ENCODE assay signal across 18 mouse cellular contexts in genomic region chr12:52445731-52446130, GRCm38 (mm10). TPM values are rescaled to one million over a fixed set of nuclear protein-coding genes. Genes with fewer than 3 reads are reported as not detected.
DNase-seq lines count a peak whose midpoint lies in the region; ATAC-seq and TF ChIP-seq lines count a peak whose summit lies in the region.
"Had no signal": no experiment of that assay in that cellular context is flagged by ENCODE, and none has a peak within 500 bp of the region (broad histone marks: within the 10 kb centered on the region; RNA-seq: fewer than 3 reads in every experiment).

No protein-coding gene starts in this region.

- TF ChIP-seq CTCF in liver, postnatal 0 days (IDR thresholded peaks at IDR 0.05; ENCODE audit: low read depth): no peak
- no peak for TF ChIP-seq CTCF in forebrain, postnatal 0 days (IDR thresholded peaks at IDR 0.05; ENCODE audit: low read depth)

- no peak overlapping the region for H3K9ac ChIP-seq in lung, embryonic 15.5 days
- peak overlapping the region; percentile 44; the same call in 1 of the 2 replicates for H3K9ac ChIP-seq in liver, postnatal 0 days (replicated peaks)
- no peak overlapping the region for H3K9ac ChIP-seq in forebrain, embryonic 16.5 days (replicated peaks; ENCODE audit: low read depth, low read length)
- no peak overlapping the region for H3K9ac ChIP-seq in forebrain, postnatal 0 days
- H3K9ac ChIP-seq in heart, embryonic 12.5 days: no peak overlapping the region
- H3K9ac ChIP-seq: embryonic facial prominence, embryonic 12.5 days; hindbrain, embryonic 12.5 days had no signal

- peak; percentile 34 for DNase-seq in kidney, adult 11 months
- DNase-seq in kidney, postnatal 10 days: no peak
- DNase-seq in lung, postnatal 36 days: no peak
- no peak for DNase-seq in liver, postnatal 0 days
- DNase-seq in forebrain, postnatal 0 days: no peak
- DNase-seq: cerebellum, adult 8-10 months; gastrocnemius, postnatal 10 days; layer of hippocampus, postnatal 36 days; left cerebral cortex, postnatal 4 days; lung, adult 2 months; right cerebral cortex, adult 18-20 months; spleen, adult 18-20 months had no signal

- no peak overlapping the region for H3K4me3 ChIP-seq in lung, embryonic 15.5 days
- H3K4me3 ChIP-seq in liver, postnatal 0 days (ENCODE audit: low read depth, low read length): no peak overlapping the region
- H3K4me3 ChIP-seq in forebrain, embryonic 16.5 days (replicated peaks; ENCODE audit: low read length): no peak overlapping the region
- no peak overlapping the region for H3K4me3 ChIP-seq in forebrain, postnatal 0 days (ENCODE audit: low read depth, low read length)
- H3K4me3 ChIP-seq in heart, embryonic 12.5 days: no peak overlapping the region
- H3K4me3 ChIP-seq: embryonic facial prominence, embryonic 12.5 days; hindbrain, embryonic 12.5 days had no signal

- no peak for TF ChIP-seq EP300 in liver, postnatal 0 days (IDR thresholded peaks at IDR 0.05; ENCODE audit: low read depth)

- no peaks in the 10 kb centered on the region for H3K9me3 ChIP-seq in lung, embryonic 15.5 days
- no peaks in the 10 kb centered on the region for H3K9me3 ChIP-seq in liver, postnatal 0 days (ENCODE audit: low read length)
- H3K9me3 ChIP-seq in forebrain, embryonic 16.5 days (ENCODE audit: control insufficient read depth, low read length): no peaks in the 10 kb centered on the region
- no peaks in the 10 kb centered on the region for H3K9me3 ChIP-seq in forebrain, postnatal 0 days (ENCODE audit: low read length)
- no peaks in the 10 kb centered on the region for H3K9me3 ChIP-seq in heart, embryonic 12.5 days (replicated peaks)
- H3K9me3 ChIP-seq: embryonic facial prominence, embryonic 12.5 days; hindbrain, embryonic 12.5 days had no signal

- H3K36me3 ChIP-seq in lung, embryonic 15.5 days: no peaks in the 10 kb centered on the region
- H3K36me3 ChIP-seq in liver, postnatal 0 days (replicated peaks; ENCODE audit: insufficient read depth, low read length): no peaks in the 10 kb centered on the region
- no peaks in the 10 kb centered on the region for H3K36me3 ChIP-seq in forebrain, embryonic 16.5 days (ENCODE audit: control insufficient read depth, insufficient read depth)
- H3K36me3 ChIP-seq in forebrain, postnatal 0 days (ENCODE audit: insufficient read depth): no peaks in the 10 kb centered on the region
- H3K36me3 ChIP-seq in heart, embryonic 12.5 days: no peaks in the 10 kb centered on the region
- H3K36me3 ChIP-seq: embryonic facial prominence, embryonic 12.5 days; hindbrain, embryonic 12.5 days had no signal

- H3K27ac ChIP-seq in lung, embryonic 15.5 days: peak overlapping the region; percentile 48; the same call in 1 of the 2 replicates
- H3K27ac ChIP-seq in liver, postnatal 0 days (ENCODE audit: low read depth): peak overlapping the region; percentile 93
- no peak overlapping the region for H3K27ac ChIP-seq in forebrain, embryonic 16.5 days (ENCODE audit: low read length)
- no peak overlapping the region for H3K27ac ChIP-seq in forebrain, postnatal 0 days (ENCODE audit: low read depth, low read length)
- no peak overlapping the region for H3K27ac ChIP-seq in heart, embryonic 12.5 days (ENCODE audit: poor library complexity, severe bottlenecking)
- H3K27ac ChIP-seq: embryonic facial prominence, embryonic 12.5 days; hindbrain, embryonic 12.5 days had no signal

- 28% methylated on average over 2 of the region's 2 CpGs for WGBS in lung, embryonic 15.5 days
- 29% methylated on average over 2 of the region's 2 CpGs for WGBS in liver, postnatal 0 days (ENCODE audit: insufficient replicate concordance)
- WGBS in forebrain, embryonic 16.5 days: 39% methylated on average over 2 of the region's 2 CpGs
- WGBS in forebrain, postnatal 0 days: 42% methylated on average over 2 of the region's 2 CpGs
- WGBS in heart, embryonic 12.5 days: 30% methylated on average over 2 of the region's 2 CpGs

- peaks cover 17% of the 10 kb centered on the region; the same call in 1 of the 2 replicates for H3K4me1 ChIP-seq in lung, embryonic 15.5 days
- peaks cover 10% of the 10 kb centered on the region; the same call in 1 of the 2 replicates for H3K4me1 ChIP-seq in liver, postnatal 0 days (ENCODE audit: insufficient read depth)
- H3K4me1 ChIP-seq in forebrain, embryonic 16.5 days (replicated peaks; ENCODE audit: control insufficient read depth, insufficient read depth, low read length): 0 out of 2 replicates have a peak, but pooled peaks cover 2% of the 10 kb centered on the region
- H3K4me1 ChIP-seq in forebrain, postnatal 0 days (ENCODE audit: insufficient read depth): no peaks in the 10 kb centered on the region
- H3K4me1 ChIP-seq in heart, embryonic 12.5 days (replicated peaks): peaks cover 24% of the 10 kb centered on the region; the same call in 1 of the 2 replicates
- H3K4me1 ChIP-seq: hindbrain, embryonic 12.5 days had no signal

- no peak overlapping the region for H3K4me2 ChIP-seq in lung, embryonic 15.5 days
- peak overlapping the region; percentile 42 for H3K4me2 ChIP-seq in liver, postnatal 0 days (ENCODE audit: low read depth, low read length)
- H3K4me2 ChIP-seq in forebrain, embryonic 16.5 days (ENCODE audit: low read length): no peak overlapping the region
- H3K4me2 ChIP-seq in forebrain, postnatal 0 days (ENCODE audit: low read depth): no peak overlapping the region
- H3K4me2 ChIP-seq in heart, embryonic 12.5 days: no peak overlapping the region
- H3K4me2 ChIP-seq: embryonic facial prominence, embryonic 12.5 days; hindbrain, embryonic 12.5 days had no signal

- ATAC-seq in lung, embryonic 15.5 days (ENCODE audit: borderline replicate concordance, extremely low read depth, low FRiP score, low TSS enrichment): no peak
- peak; percentile 35 for ATAC-seq in liver, postnatal 0 days
- no peak for ATAC-seq in forebrain, embryonic 16.5 days
- no peak for ATAC-seq in forebrain, postnatal 0 days
- no peak for ATAC-seq in heart, embryonic 12.5 days (ENCODE audit: insufficient number of reproducible peaks, low FRiP score)
- ATAC-seq: midbrain, embryonic 16.5 days had no signal

- H3K27me3 ChIP-seq in lung, embryonic 15.5 days: no peaks in the 10 kb centered on the region
- no peaks in the 10 kb centered on the region for H3K27me3 ChIP-seq in liver, postnatal 0 days (ENCODE audit: insufficient read depth, low read length)
- H3K27me3 ChIP-seq in forebrain, embryonic 16.5 days (replicated peaks; ENCODE audit: control insufficient read depth, insufficient read depth, low read length): no peaks in the 10 kb centered on the region
- no peaks in the 10 kb centered on the region for H3K27me3 ChIP-seq in forebrain, postnatal 0 days (ENCODE audit: insufficient read depth, low read length)
- no peaks in the 10 kb centered on the region for H3K27me3 ChIP-seq in heart, embryonic 12.5 days (replicated peaks)
- H3K27me3 ChIP-seq: embryonic facial prominence, embryonic 12.5 days; hindbrain, embryonic 12.5 days had no signal

RNA-seq across cellular contexts. Expression of gene Arhgap5, which starts 58.0 kb away (rescaled TPM):
- 42.3 and 46.8 TPM in 2 replicates for polyA plus RNA-seq in lung, embryonic 15.5 days (2015; fragmentation: Nextera tagmentation; extraction: Ambion mirVana)
- 13.1 and 15.1 TPM in 2 replicates for polyA plus RNA-seq in liver, postnatal 0 days (2015; fragmentation: Nextera tagmentation; extraction: Ambion mirVana)
- polyA plus RNA-seq in forebrain, embryonic 16.5 days (2015; fragmentation: Nextera tagmentation; extraction: Ambion mirVana): 36.7 and 41.3 TPM in 2 replicates
- 81.0 and 82.6 TPM in 2 replicates for total RNA-seq in forebrain, postnatal 0 days (2014; rRNA removed)
- polyA plus RNA-seq in forebrain, postnatal 0 days (2015; fragmentation: Nextera tagmentation; extraction: Ambion mirVana): 20.1 and 26.0 TPM in 2 replicates
- 46.0 and 50.5 TPM in 2 replicates for polyA plus RNA-seq in heart, embryonic 12.5 days (2016; fragmentation: Nextera tagmentation; extraction: Ambion mirVana)

Comparison
In these comparisons a context has a peak if more than half of its experiments do, and no peak if none do; other contexts are left out.
1. H3K27ac ChIP-seq: peak in lung, embryonic 15.5 days (single experiment) and liver, postnatal 0 days (single experiment); none in forebrain, embryonic 16.5 days (single experiment), forebrain, postnatal 0 days (single experiment) and heart, embryonic 12.5 days (single experiment).